Mouse (Mus musculus) heart, embryonic 16.5 days (tissue): ENCODE measurements around the gene BC024978. TPM values are rescaled to one million over a fixed set of nuclear protein-coding genes. Genes with fewer than 3 reads are reported as not detected.

Source experiments
- ATAC-seq: fragments of 200-750 bp; cut with Nextera tagmentation; replicated peaks from 2 replicates; pipeline ENCODE4 v1.8.0; 2017; ENCODE audit warnings: moderate number of reproducible peaks; ENCODE audit not compliant: insufficient read depth, low FRiP score; ENCODE audit errors: extremely low read depth
- H3K27ac ChIP-seq: fragments of 300-500 bp; sonication (generic); 2 replicates; pipeline ENCODE4 v1.5.1; 2014; ENCODE audit warnings: mild to moderate bottlenecking, low read length, control low read depth, moderate library complexity
- H3K27me3 ChIP-seq: fragments of 300-500 bp; sonication (generic); 2 replicates; pipeline ENCODE4 v1.6.1; 2014; ENCODE audit warnings: low read length, mixed read lengths; ENCODE audit not compliant: control insufficient read depth, insufficient read depth
- H3K36me3 ChIP-seq: fragments of 300-500 bp; sonication (generic); 2 replicates; pipeline ENCODE4 v1.6.1; 2014; ENCODE audit not compliant: control insufficient read depth, insufficient read depth
- H3K4me1 ChIP-seq: fragments of 300-500 bp; sonication (generic); 2 replicates; pipeline ENCODE4 v1.6.1; 2014; ENCODE audit warnings: low read length, mixed read lengths; ENCODE audit not compliant: control insufficient read depth, insufficient read depth
- H3K4me2 ChIP-seq: fragments of 300-500 bp; sonication (generic); 2 replicates; pipeline ENCODE4 v1.6.1; 2014; ENCODE audit warnings: low read depth, mild to moderate bottlenecking, control low read depth, low read length
- H3K4me3 ChIP-seq: fragments of 300-500 bp; sonication (generic); 2 replicates; pipeline ENCODE4 v1.5.1; 2014; ENCODE audit warnings: mild to moderate bottlenecking, control low read depth, low read length
- H3K9ac ChIP-seq: fragments of 300-500 bp; sonication (generic); 2 replicates; pipeline ENCODE4 v1.6.1; 2014; ENCODE audit warnings: low read length, control low read depth
- H3K9me3 ChIP-seq: fragments of 300-500 bp; sonication (generic); replicated peaks from 2 replicates; pipeline ENCODE4 v1.6.1; 2016; ENCODE audit warnings: low read length; ENCODE audit not compliant: control insufficient read depth
- WGBS: fragments of 180-500 bp; shearing (Covaris S2); extraction: QIAGEN DNeasy Blood & Tissue Kit; methylation state at CpG from one replicate; pipeline ENCODE4 v1.1.7; 2014; 5-methylcytosine and 5-hydroxymethylcytosine counted together
- polyA plus RNA-seq: library from polyadenylated mRNA; unstranded; fragments of >200 nt; fragmentation: Nextera tagmentation; extraction: Ambion mirVana; gene quantifications from 2 replicates; pipeline ENCODE4 v1.2.1, GENCODE M21; 2015

Gene BC024978
- polyA plus RNA-seq, result 2.4 and 2.6 TPM in 2 replicates

DNA sequence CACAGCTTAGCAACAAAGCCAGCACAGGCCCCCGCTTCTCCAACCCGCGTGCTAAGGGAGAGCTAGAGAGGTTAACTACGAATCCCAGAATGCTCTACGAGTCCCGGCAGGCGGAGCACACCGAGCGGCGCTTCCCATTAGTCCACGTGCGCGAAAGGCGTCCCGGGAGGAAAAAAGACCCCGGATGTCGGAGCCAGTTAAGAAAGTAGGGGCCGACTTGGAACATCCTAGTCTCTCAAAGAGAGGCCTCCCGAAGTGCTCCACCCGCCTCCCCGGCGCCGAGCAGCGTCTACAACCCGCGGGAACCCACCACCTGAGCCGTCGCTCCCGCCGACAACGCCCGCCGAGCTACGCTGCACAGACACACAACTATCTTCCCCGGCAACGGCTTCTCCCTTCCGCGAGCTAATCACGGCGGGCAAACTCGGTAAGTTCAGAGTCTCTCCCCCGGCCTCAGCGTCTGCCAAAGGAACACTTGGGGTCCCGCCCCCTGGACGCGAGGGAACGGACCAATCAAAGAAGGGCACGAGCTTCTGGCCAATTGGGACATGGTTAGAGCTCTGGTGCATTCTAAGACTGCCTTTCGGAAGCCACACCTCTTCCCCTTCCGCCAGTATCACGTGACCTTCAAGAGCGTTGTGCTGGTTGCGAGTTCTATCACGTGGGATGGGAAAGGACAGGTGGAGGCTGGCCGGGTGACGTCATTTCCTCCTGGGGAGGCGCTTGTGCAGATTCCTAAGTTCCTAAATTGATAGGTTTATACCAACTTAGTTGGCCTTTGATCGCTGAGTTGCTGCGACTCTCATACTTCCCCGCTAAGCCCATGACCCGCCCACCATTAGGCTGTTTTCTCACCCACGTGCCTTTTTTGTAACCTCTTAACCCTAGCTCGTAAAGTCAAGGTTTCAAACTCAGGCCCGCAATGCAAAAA lies at the start of gene BC024978, which contains the start of gene Snrpa:
Gene BC024978 (plus strand): TSS at position 101 of the 931 bp plus-strand sequence.
Gene Snrpa (minus strand): TSS at position 591 of the 931 bp plus-strand sequence.
- WGBS, result under 1% methylated on average over 64 of the region's 64 CpGs

DNA sequence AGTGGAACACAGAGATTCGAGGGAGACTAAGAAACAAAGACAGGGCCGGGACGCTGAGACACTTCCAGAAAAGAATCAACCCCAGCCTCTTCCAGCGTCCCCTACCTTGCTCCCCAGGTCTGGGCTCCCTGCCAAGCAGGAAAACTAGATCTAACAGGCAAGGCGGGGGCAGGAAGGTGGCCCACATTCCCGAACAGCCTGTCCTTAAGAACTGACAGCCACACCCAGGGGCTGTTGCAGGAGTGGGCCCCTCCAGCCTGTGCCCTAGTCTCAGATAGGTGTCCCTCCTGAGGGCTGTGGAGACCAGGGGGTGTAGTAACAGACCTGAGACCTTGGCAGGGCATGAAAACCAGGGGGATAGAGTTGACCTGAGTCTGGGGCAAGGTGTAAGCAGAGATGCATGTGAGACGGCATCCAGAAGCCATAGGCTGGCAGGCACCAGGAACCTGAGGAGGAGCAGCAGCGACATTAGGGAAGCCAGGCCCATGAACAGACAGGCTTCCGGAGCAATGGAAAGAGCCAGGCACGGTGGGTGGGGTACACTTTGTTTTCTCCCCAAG lies 42.3 kb upstream of the BC024978 start, which contains the start of gene Cyp2t4:
Gene Cyp2t4 (plus strand): TSS at position 510 of the 560 bp plus-strand sequence.
- H3K9me3 ChIP-seq, result no peaks in the 10 kb centered on the region
- peaks cover 2% of the 10 kb centered on the region; the same call in 1 of the 2 replicates for H3K4me1 ChIP-seq
- H3K4me2 ChIP-seq, result no peak within 1 kb of the TSS
- no peak within 1 kb of the TSS for H3K4me3 ChIP-seq
- H3K27ac ChIP-seq, result no peak within 1 kb of the TSS
- H3K9ac ChIP-seq, result no peak within 1 kb of the TSS
- WGBS, result 48% methylated on average over 10 of the region's 10 CpGs
- H3K27me3 ChIP-seq, result no peaks in the 10 kb centered on the region
- H3K36me3 ChIP-seq, result peaks cover 12% of the 10 kb centered on the region
- no peak for ATAC-seq

More for the DNA sequence above, at the start of gene BC024978, which contains the start of gene Snrpa:
- H3K27me3 ChIP-seq, result no peaks in the 10 kb centered on the region
- H3K36me3 ChIP-seq, result peaks cover 22% of the 10 kb centered on the region
- peaks cover 12% of the 10 kb centered on the region for H3K4me1 ChIP-seq
- peak within 1 kb of the TSS; percentile 99 for H3K27ac ChIP-seq
- no peaks in the 10 kb centered on the region for H3K9me3 ChIP-seq
- H3K4me3 ChIP-seq, result peak within 1 kb of the TSS; percentile 93
- ATAC-seq, result peak; percentile 97
- peak within 1 kb of the TSS; percentile 86 for H3K4me2 ChIP-seq
- H3K9ac ChIP-seq, result peak within 1 kb of the TSS; percentile 97

DNA sequence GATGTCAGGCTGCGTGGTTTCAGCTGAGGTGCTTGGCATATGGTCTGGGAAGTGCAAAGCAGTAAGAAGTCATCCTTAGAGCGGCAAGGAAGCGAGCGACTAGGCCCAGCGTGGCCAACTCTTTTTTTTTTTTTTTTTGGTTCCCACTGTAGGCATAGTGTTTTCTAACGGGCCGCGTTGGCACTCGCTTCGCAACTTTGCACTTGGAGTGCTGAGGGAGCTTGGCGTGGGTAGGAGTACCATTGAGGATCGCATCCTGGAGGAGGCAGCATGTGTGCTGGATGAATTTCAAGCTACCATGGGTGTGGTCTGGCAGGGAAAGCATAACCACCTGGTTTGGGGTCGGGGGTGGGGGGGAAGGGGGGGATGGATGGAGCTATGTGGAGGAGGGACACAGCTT lies 39.6 kb upstream of the BC024978 start:
- no peak overlapping the region for H3K4me2 ChIP-seq
- H3K27me3 ChIP-seq, result no peaks in the 10 kb centered on the region
- H3K9me3 ChIP-seq, result no peaks in the 10 kb centered on the region
- no peak overlapping the region for H3K9ac ChIP-seq
- no peak overlapping the region for H3K27ac ChIP-seq
- ATAC-seq, result no peak
- WGBS, result 75% methylated on average over 13 of the region's 13 CpGs
- H3K36me3 ChIP-seq, result peaks cover 25% of the 10 kb centered on the region
- no peak overlapping the region for H3K4me3 ChIP-seq
- peaks cover 11% of the 10 kb centered on the region for H3K4me1 ChIP-seq

DNA sequence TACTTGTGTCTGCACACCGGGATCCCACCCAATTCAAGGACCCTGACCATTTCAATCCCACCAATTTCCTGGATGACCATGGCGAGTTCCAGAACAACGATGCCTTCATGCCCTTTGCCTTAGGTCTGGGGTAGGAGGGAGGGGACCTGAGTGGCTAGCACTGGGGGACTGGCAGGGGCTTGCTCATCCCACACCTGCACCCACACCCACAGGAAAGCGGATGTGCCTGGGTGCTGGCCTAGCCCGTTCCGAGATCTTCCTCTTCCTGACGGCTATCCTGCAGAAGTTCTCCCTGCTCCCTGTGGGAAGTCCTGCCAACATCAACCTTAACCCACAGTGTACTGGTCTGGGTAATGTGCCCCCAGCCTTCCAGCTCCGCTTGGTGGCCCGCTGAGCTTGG lies 37.4 kb upstream of the BC024978 start:
- Histone ChIP-seq H3K9me3 (no peaks in the 10 kb centered on the region), H3K4me2 (no peak overlapping the region), H3K9ac (no peak overlapping the region), H3K36me3 (peaks cover 28% of the 10 kb centered on the region), H3K4me3 (no peak overlapping the region), H3K4me1 (peaks cover 29% of the 10 kb centered on the region), H3K27me3 (no peaks in the 10 kb centered on the region), H3K27ac (no peak overlapping the region)
- no peak for ATAC-seq
- 94% methylated on average over 9 of the region's 9 CpGs for WGBS

DNA sequence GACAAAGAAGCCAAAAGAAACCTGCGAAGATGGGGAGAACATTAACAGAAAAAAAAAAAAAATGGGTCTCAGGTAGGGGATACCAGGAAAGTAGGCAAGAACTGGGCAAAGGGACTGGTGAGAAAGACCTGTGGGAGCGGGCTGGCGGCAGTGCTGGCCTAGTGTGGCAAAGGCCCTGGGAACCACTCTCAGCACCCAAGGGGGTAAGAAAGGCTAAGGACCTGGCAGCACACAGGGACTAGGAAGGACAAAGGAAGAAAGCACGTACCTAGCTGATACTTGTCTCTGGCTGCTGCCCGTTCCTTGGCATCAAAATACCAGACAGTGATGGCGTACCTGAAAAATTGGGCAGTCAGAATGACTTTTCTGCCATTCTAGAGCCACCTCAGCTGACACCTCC lies 36.3 kb upstream of the BC024978 start:
- WGBS, result 92% methylated on average over 6 of the region's 6 CpGs
- H3K4me1 ChIP-seq, result peaks cover 36% of the 10 kb centered on the region
- no peak overlapping the region for H3K27ac ChIP-seq
- no peak for ATAC-seq
- H3K4me2 ChIP-seq, result no peak overlapping the region
- no peaks in the 10 kb centered on the region for H3K27me3 ChIP-seq
- H3K36me3 ChIP-seq, result peaks cover 31% of the 10 kb centered on the region
- no peak overlapping the region for H3K4me3 ChIP-seq
- no peaks in the 10 kb centered on the region for H3K9me3 ChIP-seq
- no peak overlapping the region for H3K9ac ChIP-seq

DNA sequence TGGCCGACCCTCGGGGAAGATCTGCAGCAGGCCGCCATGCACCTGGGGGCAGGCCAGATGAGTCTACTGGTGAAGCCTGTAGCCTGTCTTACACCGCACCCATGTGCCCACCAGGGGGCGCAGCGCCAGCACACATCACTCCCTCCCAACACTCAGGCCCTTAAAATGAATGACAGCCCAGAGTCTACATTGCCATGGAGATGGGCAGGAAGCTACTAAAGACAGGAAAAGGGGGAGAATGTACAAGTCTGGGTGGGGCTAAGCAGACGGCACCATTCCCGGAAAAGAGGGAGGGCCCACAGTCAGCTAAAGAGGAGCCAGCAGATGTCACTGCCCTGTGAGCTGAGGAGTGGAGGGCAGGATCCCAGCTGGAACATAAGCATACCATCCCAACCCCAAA lies 35.7 kb upstream of the BC024978 start:
- Histone ChIP-seq H3K4me2 (no peak overlapping the region), H3K4me1 (peaks cover 42% of the 10 kb centered on the region), H3K36me3 (peaks cover 36% of the 10 kb centered on the region), H3K27me3 (no peaks in the 10 kb centered on the region), H3K4me3 (no peak overlapping the region), H3K9me3 (no peaks in the 10 kb centered on the region), H3K27ac (no peak overlapping the region; the same call in 1 of the 2 replicates), H3K9ac (no peak overlapping the region)
- ATAC-seq, result peak; percentile 87
- WGBS, result 19% methylated on average over 8 of the region's 8 CpGs

DNA sequence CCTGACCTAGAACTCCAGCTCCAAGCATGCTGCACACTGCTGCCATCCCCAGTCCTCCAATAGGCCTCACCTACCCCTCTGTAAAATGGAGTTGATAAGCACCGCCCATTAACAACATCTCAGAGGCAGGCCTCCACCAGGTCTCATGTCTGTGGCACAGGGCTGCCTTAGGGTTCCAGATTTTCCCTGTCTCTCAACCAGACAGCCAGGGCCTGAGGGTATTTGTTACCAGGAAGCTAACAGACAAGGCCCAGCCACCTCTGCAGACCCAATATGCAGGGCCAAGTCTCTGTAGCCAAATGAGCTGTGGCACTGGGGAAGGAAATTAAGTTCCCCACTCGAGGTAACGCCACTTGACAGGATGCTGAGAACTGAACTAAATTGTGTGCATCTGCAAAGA lies 34.7 kb upstream of the BC024978 start:
- no peak overlapping the region for H3K9ac ChIP-seq
- whole genome bisulfite sequencing, result 84% methylated on average over 3 of the region's 3 CpGs

DNA sequence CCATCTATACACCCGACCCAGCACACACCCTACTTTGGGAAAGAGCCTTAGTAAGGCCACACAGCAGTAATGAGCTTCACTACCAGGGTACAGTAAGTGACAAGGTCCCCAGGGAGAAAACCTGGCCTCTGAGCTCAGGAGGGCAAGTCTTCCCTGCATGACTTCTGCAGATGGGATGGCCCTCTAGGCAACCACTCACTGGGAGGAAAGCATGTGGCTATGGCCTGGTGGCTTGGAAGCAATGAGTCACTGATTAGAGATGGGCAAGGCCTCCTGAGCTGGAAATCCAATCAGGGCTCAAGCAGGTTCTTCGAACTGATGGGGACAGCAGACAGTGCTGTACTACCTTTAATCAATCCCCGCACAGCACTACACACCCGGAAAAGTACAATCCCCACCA lies 33.8 kb upstream of the BC024978 start:
- Histone ChIP-seq H3K4me2 (no peak overlapping the region), H3K9ac (no peak overlapping the region), H3K9me3 (no peaks in the 10 kb centered on the region), H3K27me3 (no peaks in the 10 kb centered on the region), H3K4me3 (no peak overlapping the region), H3K4me1 (peaks cover 50% of the 10 kb centered on the region), H3K36me3 (peaks cover 39% of the 10 kb centered on the region), H3K27ac (no peak overlapping the region)
- no peak for ATAC-seq
- WGBS, result 72% methylated on average over 4 of the region's 4 CpGs

More for the DNA sequence above, 34.7 kb upstream of the BC024978 start:
- H3K4me2 ChIP-seq, result no peak overlapping the region
- H3K36me3 ChIP-seq, result peaks cover 39% of the 10 kb centered on the region
- peaks cover 50% of the 10 kb centered on the region for H3K4me1 ChIP-seq
- no peak for ATAC-seq
- H3K4me3 ChIP-seq, result no peak overlapping the region
- H3K9me3 ChIP-seq, result no peaks in the 10 kb centered on the region
- H3K27me3 ChIP-seq, result no peaks in the 10 kb centered on the region
- no peak overlapping the region for H3K27ac ChIP-seq
